Mouse (Mus musculus) liver, embryonic 16.5 days (tissue): ENCODE data around the gene Pcsk5. TPM values are rescaled to one million over a fixed set of nuclear protein-coding genes. Genes with fewer than 3 reads are reported as not detected.

Source experiments
- ATAC-seq: fragments of 200-750 bp; cut with Nextera tagmentation; 2 replicates; pipeline ENCODE4 v1.8.0; 2017; ENCODE audit warnings: low read depth, mild to moderate bottlenecking, moderate number of reproducible peaks, moderate library complexity
- H3K27ac ChIP-seq: fragments of 300-500 bp; sonication (generic); 2 replicates; pipeline ENCODE4 v1.5.1; 2014; ENCODE audit warnings: mild to moderate bottlenecking, low read length
- H3K27me3 ChIP-seq: fragments of 300-500 bp; sonication (generic); 2 replicates; pipeline ENCODE4 v1.6.1; 2014; ENCODE audit warnings: low read depth, low read length, mixed read lengths; ENCODE audit not compliant: control insufficient read depth, insufficient read depth
- H3K36me3 ChIP-seq: fragments of 300-500 bp; sonication (generic); 2 replicates; pipeline ENCODE4 v1.6.1; 2014; ENCODE audit warnings: mild to moderate bottlenecking; ENCODE audit not compliant: control insufficient read depth, insufficient read depth
- H3K4me1 ChIP-seq: fragments of 300-500 bp; sonication (generic); 2 replicates; pipeline ENCODE4 v1.6.1; 2014; ENCODE audit warnings: low read depth, low read length, mixed read lengths; ENCODE audit not compliant: control insufficient read depth
- H3K4me2 ChIP-seq: fragments of 300-500 bp; sonication (generic); 2 replicates; pipeline ENCODE4 v1.6.1; 2014; ENCODE audit warnings: low read depth, low read length, mixed read lengths
- H3K4me3 ChIP-seq: fragments of 300-500 bp; sonication (generic); 2 replicates; pipeline ENCODE4 v1.5.1; 2014; ENCODE audit warnings: low read depth, mild to moderate bottlenecking, low read length
- H3K9ac ChIP-seq: fragments of 300-500 bp; sonication (generic); 2 replicates; pipeline ENCODE4 v1.6.1; 2014; ENCODE audit warnings: low read depth, low read length
- H3K9me3 ChIP-seq: fragments of 300-500 bp; sonication (generic); replicated peaks from 2 replicates; pipeline ENCODE4 v1.6.1; 2016; ENCODE audit warnings: low read length; ENCODE audit not compliant: control insufficient read depth
- WGBS: fragments of 180-500 bp; shearing (Covaris S2); extraction: QIAGEN DNeasy Blood & Tissue Kit; methylation state at CpG from one replicate; pipeline ENCODE4 v1.1.7; 2014; ENCODE audit not compliant: insufficient replicate concordance; 5-methylcytosine and 5-hydroxymethylcytosine counted together
- polyA plus RNA-seq: library from polyadenylated mRNA; unstranded; fragments of >200 nt; fragmentation: Nextera tagmentation; extraction: Ambion mirVana; gene quantifications from 2 replicates; pipeline ENCODE4 v1.2.1, GENCODE M21; 2015

Pcsk5 gene
- polyA plus RNA-seq, 1 experiment from 2014 or later: 2.4 TPM

DNA sequence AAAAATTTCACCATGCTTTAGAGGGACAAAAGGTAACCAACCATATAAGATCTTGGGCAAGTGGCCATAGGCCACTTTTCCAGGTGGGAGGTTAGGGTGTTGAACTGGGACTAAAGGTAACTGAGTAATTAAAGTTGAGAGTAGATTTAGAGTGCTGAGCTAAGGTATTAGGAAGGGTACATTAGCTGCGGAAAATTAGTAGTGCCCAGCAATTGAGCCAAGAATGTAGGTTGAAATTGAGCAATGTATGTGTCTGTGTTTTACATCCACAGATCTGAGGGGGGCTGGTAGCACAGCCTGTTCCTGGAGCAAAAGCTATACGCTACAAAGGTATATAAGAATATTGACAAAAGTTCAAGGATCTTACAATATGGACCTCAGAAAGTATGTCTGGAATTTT, 282.9 kb downstream of the Pcsk5 start:
- Histone ChIP-seq H3K36me3 (no peaks in the 10 kb centered on the region), H3K4me3 (no peak overlapping the region), H3K4me2 (no peak overlapping the region), H3K9ac (no peak overlapping the region), H3K9me3 (no peaks in the 10 kb centered on the region), H3K27me3 (no peaks in the 10 kb centered on the region), H3K27ac (no peak overlapping the region), H3K4me1 (no peaks in the 10 kb centered on the region)
- ATAC-seq: no peak
- 73% methylated on average over 2 of the region's 2 CpGs for WGBS

GRCm38 (mm10) chr19:17553396-17554100, 283.9 kb downstream of the Pcsk5 start:
- H3K4me1 ChIP-seq: no peaks in the 10 kb centered on the region
- no peaks in the 10 kb centered on the region for H3K27me3 ChIP-seq
- H3K4me3 ChIP-seq: no peak overlapping the region
- H3K27ac ChIP-seq: no peak overlapping the region
- H3K36me3 ChIP-seq: no peaks in the 10 kb centered on the region
- H3K4me2 ChIP-seq: no peak overlapping the region
- H3K9me3 ChIP-seq: no peaks in the 10 kb centered on the region
- H3K9ac ChIP-seq: no peak overlapping the region
- ATAC-seq: no peak

DNA sequence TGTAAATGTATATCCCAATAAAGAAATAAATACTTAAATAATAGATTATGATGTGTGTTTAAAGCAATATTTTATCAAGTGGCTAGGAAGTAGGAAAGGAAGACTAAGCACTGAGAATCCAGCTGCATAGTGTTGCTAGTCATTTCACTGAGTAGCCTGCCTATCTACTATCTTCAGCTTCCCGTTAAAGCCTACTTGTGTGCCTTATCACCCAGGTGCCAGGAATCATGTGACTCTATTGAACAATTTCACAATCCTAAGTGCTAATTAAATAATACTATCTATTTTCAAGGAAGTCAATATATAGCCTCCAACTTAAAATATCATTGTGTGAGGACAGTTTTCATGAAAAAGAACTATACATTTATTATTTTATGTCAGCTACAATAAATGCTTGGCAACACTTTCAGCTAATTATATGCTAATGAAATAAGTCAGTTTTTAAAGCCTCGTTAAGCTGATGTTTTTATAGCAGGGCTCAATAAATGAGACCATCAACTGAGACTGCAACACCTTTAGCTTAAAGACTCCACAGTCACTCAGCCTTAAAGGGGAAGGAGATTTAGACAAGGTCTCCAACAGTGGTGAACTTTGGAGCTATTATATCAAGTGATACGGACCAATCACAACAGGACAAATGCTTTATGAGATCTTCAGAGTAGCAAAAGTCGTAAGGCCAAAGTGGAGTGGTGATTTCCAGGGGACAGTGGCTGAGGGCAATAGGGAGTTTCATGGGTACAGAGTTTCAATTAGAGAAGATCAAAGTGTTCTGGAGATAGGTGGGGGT, 308.5 kb downstream of the Pcsk5 start:
- Histone ChIP-seq H3K36me3 (no peaks in the 10 kb centered on the region), H3K4me3 (no peak overlapping the region), H3K9ac (no peak overlapping the region), H3K27ac (no peak overlapping the region), H3K4me2 (no peak overlapping the region), H3K4me1 (no peaks in the 10 kb centered on the region), H3K27me3 (no peaks in the 10 kb centered on the region), H3K9me3 (no peaks in the 10 kb centered on the region)
- no peak for ATAC-seq
- 45% methylated on average over 4 of the region's 4 CpGs for WGBS

- Histone ChIP-seq H3K4me3 (no peak overlapping the region), H3K4me1 (no peaks in the 10 kb centered on the region), H3K27me3 (no peaks in the 10 kb centered on the region), H3K9ac (no peak overlapping the region), H3K9me3 (no peaks in the 10 kb centered on the region), H3K36me3 (no peaks in the 10 kb centered on the region), H3K27ac (no peak overlapping the region), H3K4me2 (no peak overlapping the region)
- 41% methylated on average over 1 of the region's 1 CpGs for WGBS
- ATAC-seq: no peak
Observed at GRCm38 (mm10) chr19:17525558-17525957, 311.9 kb downstream of the Pcsk5 start.

DNA sequence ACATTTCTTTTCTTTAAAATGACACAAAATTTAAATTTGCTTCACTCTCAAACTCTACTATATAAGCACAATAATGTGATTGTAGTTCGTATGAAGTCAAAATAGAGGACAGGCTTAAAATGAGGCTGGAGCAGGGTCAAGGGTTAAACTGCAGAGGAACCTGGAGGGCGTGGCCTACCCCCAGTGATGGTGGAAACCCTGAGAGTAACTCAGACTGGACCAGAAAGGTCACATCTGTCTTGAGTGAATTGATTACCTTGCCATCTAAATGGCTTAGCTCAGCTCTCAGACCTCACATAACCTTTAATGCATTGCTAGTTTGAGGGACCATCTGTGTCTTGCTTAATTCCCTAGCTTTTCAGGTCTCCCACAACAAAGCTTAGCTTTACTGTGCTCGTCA, 323.0 kb downstream of the Pcsk5 start:
- no peak overlapping the region for H3K4me3 ChIP-seq
- no peaks in the 10 kb centered on the region for H3K27me3 ChIP-seq
- ATAC-seq: no peak
- H3K4me2 ChIP-seq: no peak overlapping the region
- H3K36me3 ChIP-seq: no peaks in the 10 kb centered on the region
- 50% methylated on average over 3 of the region's 3 CpGs for WGBS
- no peaks in the 10 kb centered on the region for H3K9me3 ChIP-seq
- H3K27ac ChIP-seq: no peak overlapping the region
- H3K9ac ChIP-seq: no peak overlapping the region
- no peaks in the 10 kb centered on the region for H3K4me1 ChIP-seq

- H3K9ac ChIP-seq: no peak overlapping the region
- ATAC-seq: no peak
- H3K9me3 ChIP-seq: no peaks in the 10 kb centered on the region
- no peaks in the 10 kb centered on the region for H3K36me3 ChIP-seq
- no peaks in the 10 kb centered on the region for H3K4me1 ChIP-seq
- no peaks in the 10 kb centered on the region for H3K27me3 ChIP-seq
- no peak overlapping the region for H3K27ac ChIP-seq
- WGBS: 38% methylated on average over 5 of the region's 5 CpGs
- H3K4me2 ChIP-seq: no peak overlapping the region
- H3K4me3 ChIP-seq: no peak overlapping the region
Observed at GRCm38 (mm10) chr19:17511283-17511682, 326.1 kb downstream of the Pcsk5 start.

DNA sequence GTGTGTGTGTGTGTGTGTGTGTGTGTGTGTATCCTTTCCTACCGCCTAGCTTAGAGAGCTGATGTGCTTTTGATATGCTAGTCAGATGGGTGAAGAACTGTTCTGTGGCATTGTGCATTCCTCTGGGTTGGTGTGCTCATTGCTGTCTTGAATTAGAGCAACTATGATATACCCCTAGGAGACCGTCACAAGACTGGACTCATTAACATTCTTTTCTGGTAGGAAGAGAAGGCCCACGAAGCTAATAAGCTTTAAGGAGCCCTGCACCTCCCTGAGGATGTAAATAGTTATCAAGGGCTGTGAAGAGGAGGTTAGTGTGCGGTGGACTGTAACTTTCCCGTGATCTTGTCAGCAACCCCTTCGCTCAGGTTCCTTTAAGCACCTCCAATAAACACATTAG, 333.2 kb downstream of the Pcsk5 start:
- Histone ChIP-seq H3K9me3 (no peaks in the 10 kb centered on the region), H3K27ac (no peak overlapping the region), H3K27me3 (no peaks in the 10 kb centered on the region), H3K36me3 (no peaks in the 10 kb centered on the region), H3K4me2 (no peak overlapping the region), H3K4me1 (no peaks in the 10 kb centered on the region), H3K9ac (no peak overlapping the region), H3K4me3 (no peak overlapping the region)
- ATAC-seq: no peak
- WGBS: 53% methylated on average over 6 of the region's 6 CpGs

DNA sequence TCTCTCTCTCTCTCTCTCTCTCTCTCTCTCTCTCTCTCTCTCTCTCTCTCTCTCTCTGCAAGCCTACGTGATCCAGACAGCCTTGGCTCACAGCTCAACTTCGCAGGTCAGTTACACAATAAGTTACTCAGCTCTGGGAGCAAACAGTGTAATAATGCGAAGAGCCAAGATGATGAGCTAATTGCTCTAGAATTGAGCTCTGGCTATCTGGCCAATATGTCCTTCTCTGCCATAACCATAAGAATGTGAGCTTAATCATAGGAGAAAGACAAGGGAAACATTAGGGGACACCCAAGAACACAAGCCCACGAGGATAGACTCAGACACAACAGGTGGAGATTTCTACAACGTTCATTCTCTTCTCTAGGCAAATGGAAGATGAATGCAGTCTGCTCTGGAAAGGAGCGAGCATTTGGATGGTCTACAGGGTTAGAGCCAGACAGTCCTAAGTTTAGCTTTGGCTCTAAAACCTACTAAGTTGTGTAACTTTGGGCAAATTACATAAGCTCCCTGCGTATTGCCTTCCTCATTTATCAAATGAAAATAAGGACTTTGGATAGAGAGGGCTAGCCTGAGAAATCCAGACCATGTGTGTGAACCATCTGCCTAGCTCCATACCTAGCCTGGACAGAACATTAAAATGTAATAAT, 338.7 kb downstream of the Pcsk5 start:
- Histone ChIP-seq H3K9me3 (no peaks in the 10 kb centered on the region), H3K36me3 (no peaks in the 10 kb centered on the region), H3K27ac (no peak overlapping the region), H3K9ac (no peak overlapping the region), H3K4me1 (no peaks in the 10 kb centered on the region), H3K27me3 (no peaks in the 10 kb centered on the region), H3K4me2 (no peak overlapping the region), H3K4me3 (no peak overlapping the region)
- peak; percentile 80 for ATAC-seq
- WGBS: 52% methylated on average over 7 of the region's 7 CpGs

DNA sequence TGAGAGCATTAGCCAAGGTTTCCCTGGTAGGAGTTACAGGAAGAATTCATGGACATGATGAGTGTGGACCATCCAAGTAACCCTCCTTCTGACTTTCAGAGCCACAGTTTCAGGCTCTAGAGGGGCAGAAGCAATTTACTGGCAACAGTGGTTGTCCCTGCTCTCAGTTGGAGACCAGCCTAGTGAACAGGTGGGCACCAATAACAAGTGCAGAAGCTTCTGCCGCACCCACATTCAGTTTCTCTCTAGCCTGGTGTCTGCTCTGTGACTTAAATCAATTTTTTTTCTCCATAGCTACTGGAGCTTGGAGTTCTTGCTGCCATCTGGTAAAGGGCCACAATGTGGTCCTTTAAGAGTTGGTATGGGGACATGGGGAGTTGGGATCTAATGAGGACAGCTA, 341.3 kb downstream of the Pcsk5 start:
- 68% methylated on average over 1 of the region's 1 CpGs for WGBS
- H3K27me3 ChIP-seq: no peaks in the 10 kb centered on the region
- H3K9ac ChIP-seq: no peak overlapping the region
- no peak overlapping the region for H3K4me3 ChIP-seq
- no peaks in the 10 kb centered on the region for H3K36me3 ChIP-seq
- H3K4me1 ChIP-seq: no peaks in the 10 kb centered on the region
- H3K9me3 ChIP-seq: no peaks in the 10 kb centered on the region
- H3K4me2 ChIP-seq: no peak overlapping the region
- no peak overlapping the region for H3K27ac ChIP-seq
- no peak for ATAC-seq
